Mouse (Mus musculus): ENCODE data around the gene Utf1.

The Utf1 gene

DNA sequence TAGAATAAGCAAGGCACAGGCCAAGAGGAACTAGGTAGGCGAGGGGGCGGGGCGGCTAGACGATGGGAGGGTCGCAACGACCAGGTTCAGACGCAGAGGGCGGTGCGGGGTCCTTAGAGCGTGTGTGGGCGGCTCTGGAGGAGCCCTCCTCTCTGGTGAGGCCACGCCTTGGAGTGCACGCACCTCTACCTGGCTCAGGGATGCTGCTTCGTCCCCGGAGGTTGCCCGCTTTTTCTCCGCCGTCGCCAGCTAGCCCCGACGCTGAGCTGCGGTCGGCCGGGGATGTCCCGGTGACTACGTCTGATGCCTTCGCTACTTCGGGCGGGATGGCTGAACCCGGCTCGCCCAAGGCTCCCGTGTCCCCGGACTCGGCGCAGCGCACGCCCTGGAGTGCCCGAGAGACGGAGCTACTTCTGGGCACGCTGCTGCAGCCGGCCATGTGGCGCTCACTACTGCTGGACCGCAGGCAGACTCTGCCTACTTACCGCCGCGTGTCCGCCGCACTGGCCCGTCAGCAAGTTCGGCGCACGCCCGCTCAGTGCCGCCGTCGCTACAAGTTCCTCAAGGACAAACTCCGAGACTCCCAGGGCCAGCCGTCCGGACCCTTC lies at the start of gene Utf1:
TSS of gene Utf1 (plus strand) at position 116 of the 608 bp plus-strand sequence.
- peak in 1 of 2 experiments; percentile 33 for DNase-seq

DNA sequence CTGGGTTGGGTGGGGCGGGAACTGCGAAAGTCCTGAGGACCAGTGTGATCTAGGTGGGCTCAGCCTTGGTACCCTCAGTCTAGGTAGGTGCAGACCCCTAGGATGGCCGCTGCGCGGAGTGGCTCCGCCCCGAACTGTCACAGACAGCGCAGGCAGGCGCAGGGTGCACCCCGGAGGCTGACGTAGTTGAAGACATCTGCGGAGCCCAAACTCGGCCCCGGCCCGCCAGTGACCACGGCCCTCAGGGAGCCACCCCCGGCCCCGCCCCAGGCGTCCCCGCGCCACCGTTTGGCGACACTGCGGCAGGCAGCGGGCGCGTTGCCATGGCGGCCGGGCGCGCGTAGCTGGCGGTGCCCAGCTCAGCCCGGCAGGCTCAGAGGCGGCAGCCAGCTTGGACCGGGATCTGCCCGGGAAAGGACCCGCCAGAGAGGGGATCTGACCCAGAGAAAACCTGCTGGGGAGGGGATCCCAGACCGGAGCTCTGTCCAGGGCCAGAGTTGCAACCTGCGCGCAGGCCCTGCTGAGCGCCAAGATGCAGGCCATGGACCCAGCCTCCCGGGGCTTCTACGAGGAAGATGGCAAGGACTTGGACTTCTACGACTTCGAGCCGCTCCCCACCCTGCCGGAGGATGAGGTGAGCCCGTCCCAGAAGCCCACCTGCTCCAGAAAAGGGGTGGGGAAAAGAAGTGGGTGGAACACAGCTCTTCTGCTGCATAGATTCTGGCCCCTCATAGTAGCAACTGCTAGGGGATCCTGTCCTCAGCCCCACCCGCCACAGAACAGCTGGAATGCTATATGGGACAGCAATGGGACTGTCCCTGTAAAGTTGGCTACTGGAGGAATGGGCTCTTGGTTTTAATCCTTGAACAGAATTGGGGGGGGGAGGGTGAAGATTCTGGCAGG lies 48.7 kb upstream of the Utf1 start, which contains the start of gene Kndc1:
TSS of gene Kndc1 (plus strand) at position 42 of the 903 bp plus-strand sequence.
- peak; percentile 81 to 92 for DNase-seq

- DNase-seq = peak in 1 of 2 experiments; percentile 42
Measured at GRCm38 (mm10) chr7:139896271-139896670, 47.3 kb upstream of the Utf1 start.

DNA sequence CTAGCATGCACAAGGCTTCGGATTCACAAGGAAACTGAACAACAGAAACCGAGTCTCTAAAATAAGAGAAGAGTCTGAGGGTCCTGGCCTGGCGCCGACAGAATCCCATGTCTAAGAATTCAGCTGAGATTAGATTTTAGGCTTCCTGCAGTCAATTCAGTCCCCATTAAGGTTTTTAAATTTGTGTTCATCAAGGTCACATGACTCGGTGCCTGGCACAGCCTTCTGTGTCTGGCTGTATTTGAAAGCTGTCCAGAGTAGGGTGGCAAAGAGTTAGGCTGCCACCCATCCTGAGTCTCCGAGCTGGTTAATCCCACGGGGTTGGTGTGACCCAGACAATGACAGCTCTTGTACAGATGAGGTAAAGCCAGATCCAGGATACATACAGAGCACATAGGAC lies 46.8 kb upstream of the Utf1 start:
- DNase-seq = peak; percentile 56 to 58

DNA sequence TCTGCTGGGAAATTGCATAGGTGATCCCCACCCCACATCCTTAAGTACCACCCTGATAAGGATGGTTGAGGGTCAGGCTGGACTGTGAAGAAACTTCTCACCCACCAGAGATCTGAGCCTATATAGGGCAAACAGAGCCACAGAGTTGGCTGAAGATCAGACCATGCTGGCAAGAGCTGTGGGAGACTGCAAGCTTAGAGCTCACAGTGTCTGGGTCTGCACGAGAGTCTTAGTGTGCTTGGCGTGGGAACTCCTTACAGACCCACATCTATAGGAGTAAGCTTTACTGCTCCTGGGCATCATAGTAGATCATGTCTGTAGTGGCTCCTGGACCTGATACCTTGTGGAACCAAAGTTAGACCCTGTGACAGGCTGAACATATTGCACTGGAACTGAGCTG lies 45.0 kb upstream of the Utf1 start:
- DNase-seq = peak in 1 of 2 experiments; percentile 57

DNA sequence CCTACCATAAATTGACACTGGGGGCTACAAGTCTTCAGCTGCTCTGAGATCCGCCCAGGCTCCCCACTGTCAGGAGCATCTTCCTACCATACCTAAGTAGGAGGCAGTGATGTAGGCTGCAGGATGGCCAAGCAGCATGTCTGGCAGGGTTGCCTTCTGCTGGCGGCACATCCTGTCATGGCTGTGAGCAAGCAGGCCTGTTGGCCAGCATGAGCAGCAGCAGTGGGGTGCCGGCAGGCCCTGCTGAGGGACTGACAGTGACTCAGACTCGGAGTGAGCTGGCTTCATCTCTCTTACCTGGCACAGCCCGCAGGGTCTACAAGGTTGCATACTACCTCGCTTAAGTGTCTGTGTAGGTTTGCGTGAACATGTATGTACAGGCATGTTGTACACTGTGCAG lies 44.1 kb upstream of the Utf1 start:
- peak; percentile 87 to 92 for DNase-seq

DNA sequence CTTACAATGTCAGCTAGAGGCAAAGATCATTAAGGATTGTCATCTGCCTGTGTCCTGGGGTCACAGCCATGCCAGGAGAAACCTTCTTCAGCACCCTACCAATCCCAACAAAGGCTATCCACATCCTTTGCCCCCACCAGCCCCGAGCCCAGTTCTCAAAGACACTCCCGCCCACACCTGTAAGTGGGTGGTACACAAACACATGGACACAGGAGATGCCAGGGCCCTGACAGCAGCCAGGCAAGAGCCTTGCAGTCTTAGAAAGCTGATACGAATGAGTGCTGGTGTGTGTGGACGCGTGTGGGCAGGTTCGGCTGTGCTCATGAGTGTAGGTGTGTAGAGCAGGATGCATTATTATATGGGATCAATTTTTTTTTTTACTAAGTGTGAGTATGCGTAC lies 43.1 kb upstream of the Utf1 start:
- DNase-seq = peak in 1 of 2 experiments; percentile 49

DNA sequence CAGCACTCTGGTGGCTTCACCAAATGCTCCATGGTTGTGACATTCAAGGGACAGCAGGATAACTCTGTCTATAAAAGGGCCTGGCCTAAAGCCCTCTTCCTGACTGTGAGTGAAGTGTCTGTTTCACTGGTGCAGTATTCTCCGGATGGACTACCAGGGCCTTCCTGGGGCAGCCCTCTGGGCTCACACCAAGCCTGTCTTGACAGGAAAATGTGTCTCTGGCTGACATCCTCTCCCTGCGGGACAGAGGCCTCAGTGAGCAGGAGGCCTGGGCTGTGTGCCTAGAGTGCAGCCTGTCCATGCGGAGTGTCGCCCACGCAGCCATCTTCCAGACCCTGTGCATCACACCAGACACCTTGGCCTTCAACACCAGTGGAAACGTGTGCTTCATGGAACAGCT lies 42.7 kb upstream of the Utf1 start:
- DNase-seq = peak; percentile 90 to 92

DNA sequence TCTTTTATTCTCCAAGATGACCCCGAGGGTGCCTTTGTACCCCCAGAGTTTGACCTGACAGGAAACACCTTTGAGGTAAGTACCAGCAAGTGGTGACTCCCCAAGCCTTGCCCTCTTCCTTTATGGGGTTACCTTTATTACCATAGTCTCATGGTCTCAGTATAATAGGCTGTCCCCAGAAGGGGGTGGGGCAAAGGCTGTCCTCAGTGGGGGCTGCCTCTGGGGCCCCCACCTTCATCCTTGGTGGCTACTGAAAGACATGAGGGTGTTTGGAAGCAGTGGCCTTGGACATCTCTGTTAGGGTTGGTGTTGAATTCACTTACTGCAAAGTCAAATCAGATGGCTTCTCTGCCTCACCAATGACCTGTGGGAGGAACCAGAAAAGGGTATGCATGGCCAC lies 41.6 kb upstream of the Utf1 start:
- DNase-seq = no peak

- no peak for DNase-seq
Measured at GRCm38 (mm10) chr7:139905261-139905660, 38.3 kb upstream of the Utf1 start.

DNA sequence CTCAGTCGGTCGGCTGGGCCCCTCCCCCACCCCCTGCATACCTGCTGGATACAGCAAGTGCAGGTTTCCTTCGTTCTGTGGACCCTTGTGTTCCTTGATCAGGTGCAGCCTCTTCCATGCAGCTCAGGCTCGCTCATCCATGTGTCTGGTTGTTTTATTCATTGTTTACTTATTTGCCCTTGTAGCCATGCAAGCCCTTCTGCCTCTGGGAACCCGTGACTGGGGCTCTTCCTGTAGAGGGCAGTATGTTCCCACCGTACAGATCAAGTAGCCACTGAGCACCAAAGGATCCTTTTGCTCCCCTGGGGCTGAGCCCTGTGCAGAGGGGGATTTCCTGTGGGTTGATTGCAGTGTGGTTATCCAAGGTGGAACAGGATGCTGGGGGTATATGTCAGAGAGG lies 37.9 kb upstream of the Utf1 start:
- DNase-seq = peak; percentile 52 to 59

DNA sequence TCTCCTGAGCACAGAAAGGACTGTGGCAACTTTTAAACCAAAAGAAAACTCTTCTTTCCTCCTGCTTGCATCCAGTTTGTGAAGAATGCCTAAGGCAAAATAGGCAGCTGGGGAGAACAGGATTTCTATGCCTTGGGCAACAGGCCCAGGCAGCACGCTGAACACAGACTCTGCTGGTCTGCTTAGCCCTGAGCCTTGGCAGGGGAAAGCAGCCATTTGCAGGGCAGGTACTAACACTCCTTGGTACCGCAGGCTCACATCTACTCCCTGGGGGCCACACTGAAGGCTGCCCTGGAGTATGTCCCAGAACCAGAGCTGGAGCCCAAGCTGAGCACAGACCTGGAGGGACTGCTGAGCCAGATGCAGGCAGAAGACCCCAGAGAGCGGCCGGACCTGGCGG lies 35.4 kb upstream of the Utf1 start:
- DNase-seq = peak; percentile 56 to 63

- DNase-seq = no peak
Measured at GRCm38 (mm10) chr7:139909469-139909868, 34.1 kb upstream of the Utf1 start.

- no peak for DNase-seq
Measured at GRCm38 (mm10) chr7:139910204-139910835, 33.3 kb upstream of the Utf1 start.

GRCm38 (mm10) chr7:139914141-139915047 lies 29.2 kb upstream of the Utf1 start:
- DNase-seq = no peak

GRCm38 (mm10) chr7:139915646-139916257 lies 27.8 kb upstream of the Utf1 start:
- DNase-seq = no peak

GRCm38 (mm10) chr7:139916345-139916744 lies 27.2 kb upstream of the Utf1 start:
- no peak for DNase-seq

DNA sequence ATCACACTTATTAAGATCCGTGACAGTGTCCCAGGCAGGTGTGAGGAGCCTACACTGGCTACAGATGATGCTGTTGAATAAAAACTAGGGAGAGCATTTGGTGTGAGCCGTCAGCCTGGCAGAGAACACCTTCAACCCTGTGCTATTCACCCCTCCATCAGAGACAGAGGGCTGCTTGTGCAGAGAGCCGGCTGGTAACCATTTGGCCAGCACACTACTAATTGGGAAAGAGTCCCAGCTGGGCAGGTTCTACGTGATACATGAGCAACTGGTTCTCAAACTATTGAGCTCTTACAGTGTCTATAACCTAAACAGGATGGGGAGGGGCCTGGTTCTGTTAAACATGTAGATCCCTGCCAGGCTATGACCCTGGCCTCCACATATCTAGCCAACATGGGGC lies 25.3 kb upstream of the Utf1 start:
- DNase-seq = no peak

- DNase-seq = peak; percentile 38 to 46
Measured at GRCm38 (mm10) chr7:139930732-139931131, 12.9 kb upstream of the Utf1 start.

GRCm38 (mm10) chr7:139936705-139937104 lies 6.9 kb upstream of the Utf1 start:
- DNase-seq = no peak

DNA sequence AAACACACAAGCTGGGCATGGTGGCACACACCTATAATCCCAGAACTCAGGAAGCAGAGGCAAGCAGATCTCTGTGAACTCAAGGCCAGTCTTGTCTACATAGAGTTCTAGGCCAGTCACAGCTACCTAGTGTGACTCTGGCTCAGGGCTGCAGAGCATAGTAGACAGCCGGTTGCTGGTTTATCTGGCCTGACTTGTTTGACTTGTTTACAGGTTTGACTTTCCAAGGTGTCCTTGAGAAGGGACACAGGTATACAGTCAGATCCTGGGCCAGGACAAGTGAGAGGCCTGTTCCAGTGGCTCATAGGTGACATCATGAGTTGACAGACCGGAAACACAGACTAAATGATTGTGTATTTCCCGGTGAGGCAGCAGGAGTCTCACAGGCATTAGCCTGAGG lies 6.5 kb upstream of the Utf1 start:
- no peak for DNase-seq

DNA sequence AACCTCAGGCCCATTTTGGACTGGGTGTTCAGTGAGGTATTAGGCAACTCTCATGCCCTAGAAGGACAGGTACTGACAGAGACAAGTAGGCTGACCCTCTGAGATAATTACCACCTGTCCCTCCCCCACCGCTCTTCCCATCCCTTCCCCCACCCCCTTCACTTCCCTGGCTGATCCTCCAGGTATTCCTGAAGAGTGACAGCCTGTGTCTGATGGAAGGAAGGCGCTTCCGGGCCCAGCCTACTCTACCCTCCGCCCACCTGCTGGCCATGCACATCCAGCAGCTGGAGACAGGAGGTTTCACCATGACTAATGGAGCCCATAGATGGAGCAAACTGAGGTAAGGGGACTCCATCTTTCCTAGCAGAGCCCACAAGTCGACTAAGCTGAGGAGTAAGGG lies 5.8 kb upstream of the Utf1 start:
- DNase-seq = no peak

All from cerebellum, adult 18-20 months (tissue).